Comparison of ENCODE assay signal across 22 mouse cellular contexts in genomic region chr9:114449120-114449754, GRCm38 (mm10). TPM values are rescaled to one million over a fixed set of nuclear protein-coding genes. Genes with fewer than 3 reads are reported as not detected.
A peak's percentile ranks its signal among the peaks of the same experiment; 100 is the strongest.
DNase-seq lines count a peak whose midpoint lies in the region; ATAC-seq and TF ChIP-seq lines count a peak whose summit lies in the region.
"Had no signal": no experiment of that assay in that cellular context is flagged by ENCODE, and none has a peak within 500 bp of the region (broad histone marks: within the 10 kb centered on the region; RNA-seq: fewer than 3 reads in every experiment).

No protein-coding gene starts in this region.

- H3K27me3 ChIP-seq in limb, embryonic 15.5 days: no peaks in the 10 kb centered on the region
- no peaks in the 10 kb centered on the region for H3K27me3 ChIP-seq in limb, embryonic 10.5 days (ENCODE audit: low read depth, poor library complexity, severe bottlenecking)
- no peaks in the 10 kb centered on the region for H3K27me3 ChIP-seq in liver, embryonic 12.5 days (replicated peaks)
- no peaks in the 10 kb centered on the region for H3K27me3 ChIP-seq in liver, embryonic 15.5 days
- H3K27me3 ChIP-seq in stomach, postnatal 0 days (ENCODE audit: control insufficient read depth, insufficient read depth, low read length): no peaks in the 10 kb centered on the region
- H3K27me3 ChIP-seq: embryonic facial prominence, embryonic 13.5 days; forebrain, embryonic 12.5 days; heart, embryonic 15.5 days; hindbrain, embryonic 13.5 days had no signal

- TF ChIP-seq CTCF in stomach, postnatal 0 days (IDR thresholded peaks at IDR 0.05; ENCODE audit: low read depth): no peak

- H3K9ac ChIP-seq in limb, embryonic 15.5 days: no peak overlapping the region
- H3K9ac ChIP-seq in liver, embryonic 12.5 days: no peak overlapping the region
- no peak overlapping the region for H3K9ac ChIP-seq in liver, embryonic 15.5 days
- no peak overlapping the region for H3K9ac ChIP-seq in stomach, postnatal 0 days (ENCODE audit: low read length)
- H3K9ac ChIP-seq: embryonic facial prominence, embryonic 13.5 days; forebrain, embryonic 12.5 days; heart, embryonic 15.5 days; hindbrain, embryonic 13.5 days had no signal

- H3K4me1 ChIP-seq in limb, embryonic 15.5 days: no peaks in the 10 kb centered on the region
- H3K4me1 ChIP-seq in limb, embryonic 10.5 days: no peaks in the 10 kb centered on the region
- peaks cover 14% of the 10 kb centered on the region for H3K4me1 ChIP-seq in liver, embryonic 12.5 days
- peaks cover 11% of the 10 kb centered on the region for H3K4me1 ChIP-seq in liver, embryonic 15.5 days (replicated peaks)
- no peaks in the 10 kb centered on the region for H3K4me1 ChIP-seq in stomach, postnatal 0 days (replicated peaks; ENCODE audit: control insufficient read depth, insufficient read depth)
- H3K4me1 ChIP-seq: embryonic facial prominence, embryonic 13.5 days; forebrain, embryonic 12.5 days; hindbrain, embryonic 13.5 days had no signal

- no peak for DNase-seq in limb, embryonic 10.5 days (ENCODE audit: low spot score)
- no peak for DNase-seq in stomach, postnatal 0 days (ENCODE audit: low spot score)
- DNase-seq in thymus, postnatal 36 days: no peak
- no peak for DNase-seq in layer of hippocampus, adult 11-12 months (ENCODE audit: low spot score)
- DNase-seq: adrenal gland, adult 8-10 months; adrenal gland, postnatal 36 days; cerebellum, adult 8-10 months; cerebellum, postnatal 14 days; embryo, embryonic 11 days; gastrocnemius, postnatal 14 days; heart, adult 2 months; heart, postnatal 14 days had no signal

- H3K27ac ChIP-seq in limb, embryonic 15.5 days: no peak overlapping the region
- no peak overlapping the region for H3K27ac ChIP-seq in limb, embryonic 10.5 days
- H3K27ac ChIP-seq in liver, embryonic 12.5 days: 0 out of 2 replicates have a peak overlapping the region, but pooled peaks have one; percentile 46
- H3K27ac ChIP-seq in liver, embryonic 15.5 days (replicated peaks): no peak overlapping the region
- H3K27ac ChIP-seq in stomach, postnatal 0 days (replicated peaks): no peak overlapping the region
- H3K27ac ChIP-seq: embryonic facial prominence, embryonic 13.5 days; forebrain, embryonic 12.5 days; heart, adult 2 months; heart, embryonic 15.5 days; hindbrain, embryonic 13.5 days had no signal

- no peak overlapping the region for H3K4me3 ChIP-seq in limb, embryonic 15.5 days
- H3K4me3 ChIP-seq in limb, embryonic 10.5 days: no peak overlapping the region
- no peak overlapping the region for H3K4me3 ChIP-seq in liver, embryonic 12.5 days
- no peak overlapping the region for H3K4me3 ChIP-seq in liver, embryonic 15.5 days (replicated peaks)
- H3K4me3 ChIP-seq in stomach, postnatal 0 days (ENCODE audit: low read depth, low read length): no peak overlapping the region
- H3K4me3 ChIP-seq: embryonic facial prominence, embryonic 13.5 days; forebrain, embryonic 12.5 days; heart, adult 2 months; heart, embryonic 15.5 days; hindbrain, embryonic 13.5 days had no signal

- H3K4me2 ChIP-seq in limb, embryonic 15.5 days: no peak overlapping the region
- H3K4me2 ChIP-seq in liver, embryonic 12.5 days: peak overlapping the region; percentile 31; the same call in 1 of the 2 replicates
- H3K4me2 ChIP-seq in liver, embryonic 15.5 days: no peak overlapping the region
- no peak overlapping the region for H3K4me2 ChIP-seq in stomach, postnatal 0 days (replicated peaks; ENCODE audit: low read depth)
- H3K4me2 ChIP-seq: embryonic facial prominence, embryonic 13.5 days; forebrain, embryonic 12.5 days; heart, embryonic 11.5 days; heart, embryonic 15.5 days; hindbrain, embryonic 13.5 days had no signal

- WGBS in limb, embryonic 15.5 days: 86% methylated on average over 13 of the region's 13 CpGs
- WGBS in limb, embryonic 10.5 days: 92% methylated on average over 13 of the region's 13 CpGs
- WGBS in liver, embryonic 12.5 days (ENCODE audit: insufficient replicate concordance): 51% methylated on average over 13 of the region's 13 CpGs
- WGBS in liver, embryonic 15.5 days (ENCODE audit: insufficient replicate concordance): 52% methylated on average over 13 of the region's 13 CpGs
- WGBS in stomach, postnatal 0 days: 81% methylated on average over 13 of the region's 13 CpGs

- TF ChIP-seq EP300 in stomach, postnatal 0 days (optimal IDR thresholded peaks at IDR 0.05): no peak

- H3K36me3 ChIP-seq in limb, embryonic 15.5 days: no peaks in the 10 kb centered on the region
- no peaks in the 10 kb centered on the region for H3K36me3 ChIP-seq in limb, embryonic 10.5 days
- no peaks in the 10 kb centered on the region for H3K36me3 ChIP-seq in liver, embryonic 12.5 days
- H3K36me3 ChIP-seq in liver, embryonic 15.5 days (replicated peaks): no peaks in the 10 kb centered on the region
- no peaks in the 10 kb centered on the region for H3K36me3 ChIP-seq in stomach, postnatal 0 days (ENCODE audit: control insufficient read depth, insufficient read depth, low read length)
- H3K36me3 ChIP-seq: embryonic facial prominence, embryonic 13.5 days; forebrain, embryonic 12.5 days; heart, embryonic 15.5 days had no signal

- H3K9me3 ChIP-seq in limb, embryonic 15.5 days: no peaks in the 10 kb centered on the region
- H3K9me3 ChIP-seq in limb, embryonic 10.5 days (replicated peaks): no peaks in the 10 kb centered on the region
- no peaks in the 10 kb centered on the region for H3K9me3 ChIP-seq in liver, embryonic 12.5 days (replicated peaks)
- no peaks in the 10 kb centered on the region for H3K9me3 ChIP-seq in liver, embryonic 15.5 days (replicated peaks)
- H3K9me3 ChIP-seq in stomach, postnatal 0 days (ENCODE audit: control insufficient read depth, low read length): no peaks in the 10 kb centered on the region
- H3K9me3 ChIP-seq: embryonic facial prominence, embryonic 13.5 days; forebrain, embryonic 12.5 days; heart, embryonic 15.5 days; hindbrain, embryonic 13.5 days had no signal

- 0 out of 2 replicates have a peak, but pooled peaks have one; percentile 36 for ATAC-seq in limb, embryonic 15.5 days (ENCODE audit: insufficient number of reproducible peaks, low FRiP score, low TSS enrichment, low read depth)
- ATAC-seq in liver, embryonic 12.5 days: peak; percentile 85
- peak; percentile 62 for ATAC-seq in liver, embryonic 15.5 days (ENCODE audit: insufficient read depth)
- ATAC-seq in stomach, postnatal 0 days (ENCODE audit: low FRiP score, low TSS enrichment): peak; percentile 40; the same call in 1 of the 2 replicates
- ATAC-seq: forebrain, embryonic 16.5 days had no signal

RNA-seq across cellular contexts. Expression of gene Tmppe, which starts 48.3 kb away (rescaled TPM):
- polyA plus RNA-seq in limb, embryonic 15.5 days (2015; fragmentation: Nextera tagmentation; extraction: Ambion mirVana): 9.8 and 10.5 TPM in 2 replicates
- 10.7 and 11.2 TPM in 2 replicates for polyA plus RNA-seq in limb, embryonic 10.5 days (2016; fragmentation: Nextera tagmentation; extraction: Ambion mirVana)
- polyA plus RNA-seq in liver, embryonic 12.5 days (2016; fragmentation: Nextera tagmentation; extraction: Ambion mirVana): 4.7 and 4.8 TPM in 2 replicates
- polyA plus RNA-seq in liver, embryonic 15.5 days (2015; fragmentation: Nextera tagmentation; extraction: Ambion mirVana): 2.3 and 2.7 TPM in 2 replicates
- 5.7 and 5.8 TPM in 2 replicates for polyA plus RNA-seq in stomach, postnatal 0 days (2015; fragmentation: Nextera tagmentation; extraction: Ambion mirVana)

RNA-seq across cellular contexts. Expression of gene Glb1, which starts 48.4 kb away (rescaled TPM):
- polyA plus RNA-seq in limb, embryonic 15.5 days (2015; fragmentation: Nextera tagmentation; extraction: Ambion mirVana): 37.7 and 44.8 TPM in 2 replicates
- 19.2 and 22.3 TPM in 2 replicates for polyA plus RNA-seq in limb, embryonic 10.5 days (2016; fragmentation: Nextera tagmentation; extraction: Ambion mirVana)
- 16.7 and 17.7 TPM in 2 replicates for polyA plus RNA-seq in liver, embryonic 12.5 days (2016; fragmentation: Nextera tagmentation; extraction: Ambion mirVana)
- polyA plus RNA-seq in liver, embryonic 15.5 days (2015; fragmentation: Nextera tagmentation; extraction: Ambion mirVana): 13.5 and 14.9 TPM in 2 replicates
- polyA plus RNA-seq in stomach, postnatal 0 days (2015; fragmentation: Nextera tagmentation; extraction: Ambion mirVana): 27.1 and 28.2 TPM in 2 replicates

RNA-seq across cellular contexts. Expression of gene Ccr4, which starts 55.5 kb away (rescaled TPM):
- 4.5 and 5.7 TPM in 2 replicates for polyA plus RNA-seq in limb, embryonic 15.5 days (2015; fragmentation: Nextera tagmentation; extraction: Ambion mirVana)
- 0.06 TPM in 1 of 2 replicates, not detected in the other for polyA plus RNA-seq in limb, embryonic 10.5 days (2016; fragmentation: Nextera tagmentation; extraction: Ambion mirVana)
- not detected in 2 replicates for polyA plus RNA-seq in liver, embryonic 12.5 days (2016; fragmentation: Nextera tagmentation; extraction: Ambion mirVana)
- not detected in 2 replicates for polyA plus RNA-seq in liver, embryonic 15.5 days (2015; fragmentation: Nextera tagmentation; extraction: Ambion mirVana)
- not detected in 2 replicates for polyA plus RNA-seq in stomach, postnatal 0 days (2015; fragmentation: Nextera tagmentation; extraction: Ambion mirVana)
- polyA plus RNA-seq: forebrain, embryonic 12.5 days; forebrain, embryonic 16.5 days; frontal cortex, adult 2 months; heart, adult 2 months; heart, embryonic 11.5 days; heart, embryonic 15.5 days; hindbrain, embryonic 13.5 days had no signal

RNA-seq across cellular contexts. Expression of gene Crtap, which starts 58.8 kb away (rescaled TPM):
- polyA plus RNA-seq in limb, embryonic 15.5 days (2015; fragmentation: Nextera tagmentation; extraction: Ambion mirVana): 232 and 254 TPM in 2 replicates
- 47.3 and 55.4 TPM in 2 replicates for polyA plus RNA-seq in limb, embryonic 10.5 days (2016; fragmentation: Nextera tagmentation; extraction: Ambion mirVana)
- polyA plus RNA-seq in liver, embryonic 12.5 days (2016; fragmentation: Nextera tagmentation; extraction: Ambion mirVana): 33.2 and 33.8 TPM in 2 replicates
- polyA plus RNA-seq in liver, embryonic 15.5 days (2015; fragmentation: Nextera tagmentation; extraction: Ambion mirVana): 19.3 and 20.6 TPM in 2 replicates
- polyA plus RNA-seq in stomach, postnatal 0 days (2015; fragmentation: Nextera tagmentation; extraction: Ambion mirVana): 76.3 and 85.5 TPM in 2 replicates
